Mouse (Mus musculus) kidney, adult 2 months (tissue): Measurements from ENCODE around the gene Grik4.

Experiments
- CTCF ChIP-seq: fragments of 200-500 bp; conservative IDR thresholded peaks from 2 replicates; pipeline ENCODE4 v1.5.1; 2011; ENCODE audit warnings: low read depth, mild to moderate bottlenecking, control low read depth, low read length, moderate library complexity, mixed read lengths; ENCODE audit not compliant: insufficient read depth, insufficient read length
- POLR2A ChIP-seq: fragments of 200-500 bp; IDR thresholded peaks from one replicate; pipeline ENCODE4 v1.6.1; 2011; ENCODE audit warnings: low read depth, low read length, control low read depth

DNA sequence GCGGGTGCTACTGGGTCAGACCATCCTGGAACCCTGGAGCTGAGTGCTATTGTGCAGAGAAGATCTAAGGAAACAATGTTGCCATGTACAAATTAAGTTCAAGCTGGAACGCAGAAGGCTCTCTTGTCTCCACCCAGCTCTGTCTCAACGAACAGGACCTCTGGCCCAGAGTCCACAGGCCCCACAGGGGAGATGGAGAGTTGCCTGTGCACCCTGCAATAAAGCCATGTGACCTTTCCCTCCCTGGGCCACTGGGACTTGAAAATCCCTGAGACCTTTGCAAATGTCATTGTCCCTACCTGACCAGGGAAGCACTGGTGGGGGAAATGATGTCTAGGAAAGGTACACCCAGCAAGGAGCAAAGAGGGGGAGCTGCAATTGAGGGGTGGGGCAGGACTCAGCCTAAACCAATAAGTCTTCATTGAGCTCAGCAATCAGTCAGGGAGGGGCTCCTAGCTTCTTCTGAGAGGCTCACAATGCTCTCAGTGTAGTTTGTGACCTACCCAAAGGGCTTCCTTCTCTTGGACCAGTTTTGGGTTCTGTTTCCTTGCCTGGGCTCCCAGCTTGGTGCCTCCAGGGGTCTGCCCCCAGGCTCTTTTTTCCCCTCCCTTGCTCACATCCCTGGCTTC lies 187.2 kb downstream of the Grik4 start:
- TF ChIP-seq POLR2A (no peak), CTCF (no peak)
